Mouse (Mus musculus) midbrain, embryonic 14.5 days (tissue): ENCODE data around the gene Slc16a9. TPM values are rescaled to one million over a fixed set of nuclear protein-coding genes. Genes with fewer than 3 reads are reported as not detected.

ENCODE experiments used
- ATAC-seq: fragments of 200-750 bp; cut with Nextera tagmentation; 2 replicates; pipeline ENCODE4 v1.8.0; 2017; ENCODE audit warnings: moderate number of reproducible peaks, moderate library complexity; ENCODE audit not compliant: low FRiP score, low TSS enrichment
- DNase-seq: peaks from one replicate; pipeline ENCODE4 v3.0.0-alpha.2; 2015
- H3K27ac ChIP-seq: fragments of 300-500 bp; sonication (generic); replicated peaks from 2 replicates; pipeline ENCODE4 v1.5.1; 2014; ENCODE audit warnings: mild to moderate bottlenecking, low read depth, low read length, moderate library complexity
- H3K27me3 ChIP-seq: fragments of 300-500 bp; sonication (generic); 2 replicates; pipeline ENCODE4 v1.6.1; 2014; ENCODE audit warnings: low read length, control low read depth, mixed read lengths; ENCODE audit not compliant: control insufficient read depth, insufficient read depth
- H3K36me3 ChIP-seq: fragments of 300-500 bp; sonication (generic); 2 replicates; pipeline ENCODE4 v1.6.1; 2014; ENCODE audit warnings: low read length, control low read depth; ENCODE audit not compliant: control insufficient read depth, insufficient read depth
- H3K4me1 ChIP-seq: fragments of 300-500 bp; sonication (generic); 2 replicates; pipeline ENCODE4 v1.6.1; 2014; ENCODE audit warnings: mild to moderate bottlenecking, antibody characterized with exemption, low read length, control low read depth; ENCODE audit not compliant: control insufficient read depth, insufficient read depth
- H3K4me2 ChIP-seq: fragments of 300-500 bp; sonication (generic); 2 replicates; pipeline ENCODE4 v1.6.1; 2014; ENCODE audit warnings: mild to moderate bottlenecking, low read length, moderate library complexity
- H3K4me3 ChIP-seq: fragments of 300-500 bp; sonication (generic); replicated peaks from 2 replicates; pipeline ENCODE4 v1.5.1; 2014; ENCODE audit warnings: low read depth, low read length
- H3K9ac ChIP-seq: fragments of 300-500 bp; sonication (generic); replicated peaks from 2 replicates; pipeline ENCODE4 v1.6.1; 2014; ENCODE audit warnings: mild to moderate bottlenecking, low read length, moderate library complexity
- H3K9me3 ChIP-seq: fragments of 300-500 bp; sonication (generic); 2 replicates; pipeline ENCODE4 v1.6.1; 2016; ENCODE audit warnings: low read length, control low read depth, mixed read lengths; ENCODE audit not compliant: control insufficient read depth
- WGBS: fragments of 180-500 bp; shearing (Covaris S2); extraction: QIAGEN DNeasy Blood & Tissue Kit; methylation state at CpG from one replicate; pipeline ENCODE4 v1.1.7; 2014; 5-methylcytosine and 5-hydroxymethylcytosine counted together
- polyA plus RNA-seq: library from polyadenylated mRNA; unstranded; fragments of >200 nt; fragmentation: Nextera tagmentation; extraction: Ambion mirVana; gene quantifications from 2 replicates; pipeline ENCODE4 v1.2.1, GENCODE M21; 2014

Slc16a9 gene
- 0.81 and 1.1 TPM in 2 replicates for polyA plus RNA-seq

DNA sequence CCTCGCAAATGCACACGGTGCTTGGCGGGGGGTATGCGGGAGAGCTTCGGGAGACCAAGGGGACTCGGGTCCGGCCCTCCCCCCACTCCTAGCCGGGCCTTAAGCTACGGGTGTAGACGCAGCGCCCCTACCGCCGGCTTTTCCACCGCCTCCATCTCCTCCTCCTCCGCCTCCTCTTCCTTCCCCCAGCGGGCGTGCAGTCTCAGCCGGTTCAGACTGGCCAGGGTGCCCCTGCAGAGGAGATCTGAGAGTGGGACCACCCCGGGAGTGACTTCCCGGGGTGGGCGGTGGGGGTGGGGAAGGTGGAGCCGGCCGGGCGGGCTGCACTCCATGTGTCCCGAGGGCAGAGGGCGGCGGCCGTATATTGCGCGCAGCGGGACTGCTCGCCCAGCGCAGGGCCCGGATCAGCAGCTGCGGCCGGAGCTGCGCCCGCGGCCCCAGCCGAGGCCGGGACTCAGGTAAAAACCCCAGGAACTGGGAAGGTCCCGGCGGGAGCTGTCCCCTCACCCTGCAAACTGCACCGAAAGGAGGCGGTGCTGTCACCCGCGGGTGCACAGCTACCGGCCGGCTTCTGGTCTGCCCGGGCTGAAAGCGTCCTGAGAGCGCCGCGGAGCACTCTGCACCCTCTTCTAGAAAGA is at the start of gene Slc16a9:
Slc16a9 (plus strand) TSS at position 180 of the 638 bp plus-strand sequence.
- Histone ChIP-seq H3K27ac (no peak within 1 kb of the TSS), H3K9ac (peak within 1 kb of the TSS; percentile 72), H3K9me3 (no peaks in the 10 kb centered on the region), H3K36me3 (no peaks in the 10 kb centered on the region), H3K4me3 (peak within 1 kb of the TSS; percentile 66), H3K4me1 (peaks cover 8% of the 10 kb centered on the region; the same call in 1 of the 2 replicates), H3K27me3 (peaks cover 23% of the 10 kb centered on the region), H3K4me2 (peak within 1 kb of the TSS; percentile 96)
- DNase-seq (peak; percentile 83), ATAC-seq (peak; percentile 82; the same call in 1 of the 2 replicates)
- under 1% methylated on average over 54 of the region's 54 CpGs for WGBS

DNA sequence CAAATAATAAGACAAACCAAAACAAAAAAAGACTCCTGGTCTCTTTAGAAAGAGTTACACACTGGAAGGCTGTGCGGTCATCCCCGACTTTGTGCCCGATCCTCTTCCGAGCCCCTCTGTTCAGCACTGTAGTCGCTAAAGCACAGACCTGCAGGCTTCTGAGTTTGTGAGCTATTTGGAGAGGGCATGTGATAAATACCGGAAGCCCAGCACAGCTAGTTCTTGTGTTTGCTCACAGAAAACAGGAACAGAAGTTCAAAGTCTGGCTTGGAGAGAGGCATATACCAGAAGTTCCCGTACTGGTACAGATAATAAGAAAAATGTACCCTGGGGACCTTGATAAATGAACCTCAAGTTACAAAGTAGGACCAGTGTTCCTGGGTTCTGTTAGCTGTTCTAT is 49.6 kb upstream of the Slc16a9 start:
- no peak overlapping the region for H3K4me3 ChIP-seq
- no peaks in the 10 kb centered on the region for H3K9me3 ChIP-seq
- H3K27me3 ChIP-seq: no peaks in the 10 kb centered on the region
- no peak overlapping the region for H3K27ac ChIP-seq
- no peak overlapping the region for H3K4me2 ChIP-seq
- no peak overlapping the region for H3K9ac ChIP-seq
- DNase-seq (no peak), ATAC-seq (no peak)
- H3K36me3 ChIP-seq: peaks cover 15% of the 10 kb centered on the region
- H3K4me1 ChIP-seq: no peaks in the 10 kb centered on the region
- WGBS: 78% methylated on average over 7 of the region's 7 CpGs

DNA sequence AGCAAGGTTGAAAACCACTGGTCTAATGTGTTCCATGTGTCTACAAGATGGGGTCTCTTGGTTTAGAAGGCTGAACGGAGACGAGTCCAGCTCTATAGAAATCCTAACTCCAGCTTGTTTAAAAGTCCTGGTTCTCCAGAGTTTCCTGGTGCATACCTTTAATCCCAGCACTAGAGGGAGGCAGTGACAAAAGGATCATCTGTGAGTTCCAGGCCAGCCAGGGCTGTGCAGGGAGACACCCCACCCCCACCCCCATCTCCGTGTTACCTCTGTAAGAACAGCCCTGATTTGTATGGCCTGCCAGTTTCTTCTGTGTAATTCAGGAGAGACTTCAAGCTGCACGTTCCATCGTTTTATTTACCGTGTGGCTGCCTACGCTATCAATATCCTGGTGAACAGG is 49.1 kb upstream of the Slc16a9 start:
- H3K9ac ChIP-seq: no peak overlapping the region
- no peak overlapping the region for H3K4me2 ChIP-seq
- no peaks in the 10 kb centered on the region for H3K9me3 ChIP-seq
- no peaks in the 10 kb centered on the region for H3K27me3 ChIP-seq
- H3K4me1 ChIP-seq: no peaks in the 10 kb centered on the region
- H3K4me3 ChIP-seq: no peak overlapping the region
- ATAC-seq (no peak), DNase-seq (peak; percentile 52)
- peaks cover 13% of the 10 kb centered on the region for H3K36me3 ChIP-seq
- 60% methylated on average over 7 of the region's 7 CpGs for WGBS
- no peak overlapping the region for H3K27ac ChIP-seq

DNA sequence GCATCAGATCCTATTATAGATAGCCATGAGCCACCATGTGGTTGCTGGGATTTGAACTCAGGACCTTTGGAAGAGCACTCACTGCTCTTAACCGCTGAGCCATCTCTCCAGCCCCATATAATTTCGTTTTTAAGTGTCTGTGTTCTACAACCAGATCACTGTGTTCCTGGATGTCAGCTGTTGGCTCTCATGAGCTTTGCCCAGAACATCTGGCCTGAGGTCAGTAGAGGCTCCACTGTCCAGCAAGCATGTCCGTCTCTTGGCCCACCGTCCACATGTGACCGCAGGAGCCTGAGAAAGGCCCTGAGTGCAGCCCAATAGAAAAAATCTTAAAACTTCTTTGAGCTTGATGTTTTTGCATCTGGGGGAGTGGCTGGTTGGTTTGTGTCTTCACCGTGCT is 48.2 kb upstream of the Slc16a9 start:
- peaks cover 9% of the 10 kb centered on the region for H3K36me3 ChIP-seq
- no peaks in the 10 kb centered on the region for H3K27me3 ChIP-seq
- H3K4me1 ChIP-seq: 0 out of 2 replicates have a peak, but pooled peaks cover 2% of the 10 kb centered on the region
- ATAC-seq (no peak), DNase-seq (no peak)
- H3K9me3 ChIP-seq: no peaks in the 10 kb centered on the region
- 93% methylated on average over 6 of the region's 6 CpGs for WGBS
- H3K4me2 ChIP-seq: no peak overlapping the region
- no peak overlapping the region for H3K4me3 ChIP-seq
- no peak overlapping the region for H3K9ac ChIP-seq
- H3K27ac ChIP-seq: no peak overlapping the region

DNA sequence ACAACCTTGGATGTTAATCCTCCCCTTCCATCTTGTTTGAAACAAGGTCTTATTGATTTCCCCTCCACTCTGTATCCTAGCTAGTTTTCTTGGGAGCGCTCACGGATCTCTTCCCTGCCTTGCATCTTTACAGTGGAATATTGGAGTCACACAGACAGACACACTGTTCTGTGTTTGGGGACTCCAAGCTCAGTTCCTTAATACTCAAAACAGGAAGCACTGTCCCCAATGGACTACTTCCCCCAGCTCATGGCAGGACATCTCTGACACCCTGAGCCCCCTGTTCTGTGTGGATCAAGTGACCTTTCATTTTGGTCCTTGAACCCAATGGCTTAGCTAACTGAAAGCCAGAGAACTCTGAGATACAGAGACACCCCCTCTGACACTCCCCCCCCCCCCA is 47.3 kb upstream of the Slc16a9 start:
- Histone ChIP-seq H3K27me3 (no peaks in the 10 kb centered on the region), H3K27ac (no peak overlapping the region), H3K4me3 (no peak overlapping the region), H3K4me2 (no peak overlapping the region), H3K36me3 (peaks cover 4% of the 10 kb centered on the region), H3K9me3 (no peaks in the 10 kb centered on the region), H3K9ac (no peak overlapping the region), H3K4me1 (0 out of 2 replicates have a peak, but pooled peaks cover 2% of the 10 kb centered on the region)
- no peak for DNase-seq
- no peak for ATAC-seq
- WGBS: 73% methylated on average over 2 of the region's 2 CpGs

DNA sequence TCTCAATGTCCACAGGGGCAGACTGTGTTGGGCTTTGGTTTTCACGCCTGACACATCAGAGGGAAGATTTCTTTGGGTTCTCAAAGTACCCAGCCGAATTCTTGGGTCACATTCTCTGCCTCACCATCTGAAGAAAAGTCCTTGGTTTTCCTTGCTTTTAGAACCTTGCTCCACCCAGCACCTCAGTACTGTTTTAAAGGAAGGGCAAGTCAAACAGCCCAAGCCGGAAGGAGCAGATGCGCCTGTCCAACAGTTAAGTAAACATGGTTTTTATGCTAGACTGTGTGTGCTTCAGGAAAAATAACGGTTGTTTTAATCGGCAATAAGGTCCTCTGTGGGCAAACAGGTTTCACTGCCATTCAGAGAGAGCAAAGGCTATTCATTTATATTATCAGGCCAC is 46.9 kb upstream of the Slc16a9 start:
- DNase-seq (no peak), ATAC-seq (no peak)
- H3K4me3 ChIP-seq: no peak overlapping the region
- WGBS: 80% methylated on average over 6 of the region's 6 CpGs
- no peak overlapping the region for H3K4me2 ChIP-seq
- 0 out of 2 replicates have a peak, but pooled peaks cover 2% of the 10 kb centered on the region for H3K4me1 ChIP-seq
- no peak overlapping the region for H3K27ac ChIP-seq
- H3K27me3 ChIP-seq: no peaks in the 10 kb centered on the region
- peaks cover under 1% of the 10 kb centered on the region; the same call in 1 of the 2 replicates for H3K36me3 ChIP-seq
- H3K9me3 ChIP-seq: no peaks in the 10 kb centered on the region
- H3K9ac ChIP-seq: no peak overlapping the region

DNA sequence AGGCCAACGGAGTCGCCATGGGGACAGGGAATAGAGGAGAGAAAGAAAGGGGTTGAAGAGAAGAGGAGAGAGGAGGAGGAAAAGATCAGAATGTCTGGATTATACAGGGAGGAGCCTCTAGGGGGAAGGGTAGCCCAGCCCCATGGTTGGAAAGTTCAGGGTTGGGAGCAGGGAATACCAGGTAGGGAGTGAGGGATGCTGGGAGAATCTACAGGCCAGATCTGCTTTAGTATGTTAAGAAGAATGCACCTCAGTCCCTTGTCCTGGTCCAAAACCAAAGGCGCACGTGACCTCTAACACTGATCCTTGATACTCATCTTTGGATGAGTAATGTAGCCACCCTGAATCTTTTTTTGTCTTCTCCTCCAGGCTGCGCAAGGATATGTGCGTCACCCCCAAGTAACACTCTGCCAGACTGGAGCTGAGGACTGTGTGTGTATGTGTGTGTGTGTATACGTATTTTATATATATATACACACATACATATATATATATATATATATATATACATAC is 45.9 kb upstream of the Slc16a9 start:
- H3K27me3 ChIP-seq: no peaks in the 10 kb centered on the region
- no peaks in the 10 kb centered on the region for H3K36me3 ChIP-seq
- H3K4me3 ChIP-seq: no peak overlapping the region
- no peak overlapping the region for H3K9ac ChIP-seq
- no peaks in the 10 kb centered on the region for H3K9me3 ChIP-seq
- H3K4me2 ChIP-seq: no peak overlapping the region
- WGBS: 94% methylated on average over 7 of the region's 7 CpGs
- DNase-seq (no peak), ATAC-seq (no peak)
- 0 out of 2 replicates have a peak, but pooled peaks cover 2% of the 10 kb centered on the region for H3K4me1 ChIP-seq
- H3K27ac ChIP-seq: no peak overlapping the region

DNA sequence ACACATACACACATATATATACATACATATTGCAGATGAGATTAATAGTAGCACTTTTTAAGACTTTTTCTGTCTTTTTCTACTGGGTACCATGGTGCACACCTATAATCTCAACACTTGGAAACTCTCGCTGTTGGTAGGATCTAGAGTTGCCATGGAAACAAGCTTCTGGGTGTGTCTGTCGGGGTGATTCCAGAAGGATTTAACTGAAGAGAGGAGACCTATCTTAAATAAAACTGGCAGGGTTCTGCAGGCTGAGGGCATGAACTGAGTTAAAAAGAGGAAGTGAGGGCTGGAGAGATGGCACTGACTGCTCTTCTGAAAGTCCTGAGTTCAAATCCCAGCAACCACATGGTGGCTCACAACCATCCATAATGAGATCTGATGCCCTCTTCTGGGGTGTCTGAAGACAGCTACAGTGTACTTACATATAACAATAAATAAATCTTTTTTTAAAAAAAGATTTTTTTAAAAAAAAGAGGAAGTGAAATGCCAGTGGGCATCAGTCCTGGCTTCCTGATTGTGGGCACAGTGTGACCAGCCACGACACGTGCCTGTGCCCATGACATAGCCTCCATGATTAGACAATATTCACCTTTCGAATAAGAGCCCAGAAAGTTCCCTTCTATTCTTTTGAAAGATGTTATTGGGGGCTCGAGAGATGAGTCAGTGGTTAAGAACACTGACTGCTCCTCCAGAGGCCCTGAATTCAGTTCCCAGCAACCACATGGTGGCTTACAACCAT is 45.3 kb upstream of the Slc16a9 start:
- no peak for DNase-seq
- H3K27ac ChIP-seq: no peak overlapping the region
- no peaks in the 10 kb centered on the region for H3K27me3 ChIP-seq
- no peak overlapping the region for H3K9ac ChIP-seq
- no peak overlapping the region for H3K4me2 ChIP-seq
- ATAC-seq: no peak
- 84% methylated on average over 6 of the region's 6 CpGs for WGBS
- H3K4me1 ChIP-seq: 0 out of 2 replicates have a peak, but pooled peaks cover 2% of the 10 kb centered on the region
- H3K36me3 ChIP-seq: no peaks in the 10 kb centered on the region
- H3K4me3 ChIP-seq: no peak overlapping the region
- no peaks in the 10 kb centered on the region for H3K9me3 ChIP-seq
